Mouse (Mus musculus) T-cell, adult 2 months (primary cell): ENCODE measurements at regions not wholly inside any gene's neighbourhood (a gene's known extent, or its start where the extent isn't known, plus 50 kb on each side); places are given as distances from the start of the nearest gene placed in this dataset.

Experiments
- DNase-seq: peaks from one replicate; pipeline ENCODE4 v3.0.0; 2022; ENCODE audit warnings: low spot score

GRCm38 (mm10) chr15:63006471-63007228 lies 838.3 kb downstream of the Gsdmc2 start:
- no peak for DNase-seq

GRCm38 (mm10) chr15:62994691-62995090 lies 850.3 kb downstream of the Gsdmc2 start:
- DNase-seq, result no peak

GRCm38 (mm10) chr15:62986871-62987270 lies 858.1 kb downstream of the Gsdmc2 start:
- no peak for DNase-seq

- no peak for DNase-seq
Observed at GRCm38 (mm10) chr15:62986147-62986546, 858.8 kb downstream of the Gsdmc2 start.

- DNase-seq, result no peak
Observed at GRCm38 (mm10) chr15:62970566-62970965, 874.4 kb downstream of the Gsdmc2 start.

- no peak for DNase-seq
Observed at GRCm38 (mm10) chr15:62962681-62963080, 882.3 kb downstream of the Gsdmc2 start.

- no peak for DNase-seq
Observed at GRCm38 (mm10) chr15:62960623-62961022, 884.4 kb downstream of the Gsdmc2 start.

GRCm38 (mm10) chr15:62958506-62959330 lies 886.3 kb downstream of the Gsdmc2 start:
- no peak for DNase-seq

GRCm38 (mm10) chr15:62954889-62955288 lies 890.1 kb downstream of the Gsdmc2 start:
- DNase-seq, result no peak

- no peak for DNase-seq
Observed at GRCm38 (mm10) chr15:62954322-62954820, 890.6 kb downstream of the Gsdmc2 start.

- DNase-seq, result no peak
Observed at GRCm38 (mm10) chr15:62953215-62953941, 891.6 kb downstream of the Gsdmc2 start.

- DNase-seq, result no peak
Observed at GRCm38 (mm10) chr15:62952487-62953214, 892.3 kb downstream of the Gsdmc2 start.

- no peak for DNase-seq
Observed at GRCm38 (mm10) chr15:62939416-62939815, 905.6 kb downstream of the Gsdmc2 start.

- no peak for DNase-seq
Observed at GRCm38 (mm10) chr15:62937756-62938155, 907.2 kb downstream of the Gsdmc2 start.

GRCm38 (mm10) chr15:62934522-62935189 lies 910.3 kb downstream of the Gsdmc2 start:
- no peak for DNase-seq

- DNase-seq, result no peak
Observed at GRCm38 (mm10) chr15:62920520-62920919, 924.5 kb downstream of the Gsdmc2 start.

GRCm38 (mm10) chr15:62919264-62919663 lies 925.7 kb downstream of the Gsdmc2 start:
- DNase-seq, result no peak

GRCm38 (mm10) chr15:62908379-62908778 lies 936.6 kb downstream of the Gsdmc2 start:
- no peak for DNase-seq

GRCm38 (mm10) chr15:62907181-62907580 lies 937.8 kb downstream of the Gsdmc2 start:
- DNase-seq, result no peak

- no peak for DNase-seq
Observed at GRCm38 (mm10) chr15:62903047-62903822, 941.7 kb downstream of the Gsdmc2 start.
